Mouse (Mus musculus): ENCODE data around the gene Pla2g7. TPM values are rescaled to one million over a fixed set of nuclear protein-coding genes. Genes with fewer than 3 reads are reported as not detected.

The Pla2g7 gene
- polyA plus RNA-seq, 1 experiment from 2014 or later, result 12.5 TPM

DNA sequence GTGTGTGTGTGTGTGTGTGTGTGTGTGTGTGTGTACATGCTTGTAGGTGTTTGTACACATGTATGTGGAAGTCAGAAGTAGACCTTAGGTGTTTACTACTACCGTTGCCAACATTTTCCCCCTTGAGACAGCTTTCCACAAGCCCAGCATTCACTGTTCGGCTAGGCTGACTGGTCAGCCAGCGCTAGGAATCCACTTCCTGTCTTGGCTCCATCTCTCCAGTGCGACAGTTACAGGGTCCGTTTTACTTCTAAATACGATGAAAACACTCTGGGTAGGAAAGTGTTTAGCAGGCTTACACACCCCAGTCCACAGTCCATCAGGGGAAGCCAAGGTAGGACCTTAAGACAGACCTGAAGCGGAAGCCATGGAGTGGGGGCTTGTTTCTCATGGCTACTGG is 16.9 kb downstream of the Pla2g7 start:
- Histone ChIP-seq H3K4me1 (replicated peaks) (peaks cover 21% of the 10 kb centered on the region), H3K27me3 (no peaks in the 10 kb centered on the region), H3K9me3 (replicated peaks) (no peaks in the 10 kb centered on the region), H3K27ac (no peak overlapping the region), H3K36me3 (no peaks in the 10 kb centered on the region), H3K9ac (no peak overlapping the region), H3K4me3 (no peak overlapping the region), H3K4me2 (no peak overlapping the region)
- ATAC-seq (replicated peaks; ENCODE audit: insufficient number of reproducible peaks, insufficient read depth, low FRiP score, low read depth), result no peak
- 68% methylated on average over 7 of the region's 7 CpGs for WGBS

DNA sequence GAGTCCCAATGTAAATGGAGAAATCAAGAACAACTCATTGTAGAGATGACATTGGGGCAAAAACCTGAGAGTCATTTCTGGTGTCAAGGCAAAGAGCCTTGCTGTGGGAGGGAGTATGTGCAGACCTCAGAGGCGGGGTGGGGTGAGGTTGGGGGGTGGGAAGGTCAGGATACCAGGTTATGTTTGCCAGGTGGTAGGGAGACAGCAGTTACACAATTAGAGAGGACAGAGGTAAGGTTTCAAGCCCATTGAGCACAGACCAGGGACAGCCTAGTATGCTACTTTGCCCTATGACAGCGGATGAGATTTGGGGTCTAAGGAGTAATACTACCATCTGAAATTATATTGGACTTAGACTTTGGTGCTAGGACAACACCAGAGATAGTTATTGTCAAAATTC is 19.4 kb downstream of the Pla2g7 start:
- H3K4me2 ChIP-seq, result no peak overlapping the region
- H3K27ac ChIP-seq, result no peak overlapping the region
- no peaks in the 10 kb centered on the region for H3K9me3 ChIP-seq (replicated peaks)
- no peaks in the 10 kb centered on the region for H3K36me3 ChIP-seq
- 80% methylated on average over 2 of the region's 2 CpGs for WGBS
- H3K27me3 ChIP-seq, result no peaks in the 10 kb centered on the region
- no peak overlapping the region for H3K9ac ChIP-seq
- peaks cover 8% of the 10 kb centered on the region for H3K4me1 ChIP-seq (replicated peaks)
- H3K4me3 ChIP-seq, result no peak overlapping the region
- ATAC-seq (replicated peaks; ENCODE audit: insufficient number of reproducible peaks, insufficient read depth, low FRiP score, low read depth), result no peak

DNA sequence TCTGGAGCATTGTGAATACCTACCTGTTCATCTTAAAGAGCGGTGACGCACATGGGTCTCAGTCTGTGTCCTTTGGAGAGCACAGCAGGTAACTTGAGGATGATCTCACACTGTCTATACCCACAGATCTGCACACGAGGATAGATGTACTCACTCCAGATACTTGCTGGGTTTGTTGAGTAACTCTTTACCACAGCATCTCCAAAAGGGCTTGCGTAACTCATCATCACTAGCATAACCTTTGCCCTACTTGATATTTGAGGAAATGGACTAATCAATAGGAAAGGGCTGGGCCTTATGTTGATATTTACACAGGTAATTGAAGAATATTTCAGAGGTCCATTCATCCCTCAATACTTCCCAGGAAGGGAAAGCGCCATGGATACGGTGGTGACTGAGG is 21.9 kb downstream of the Pla2g7 start:
- no peak overlapping the region for H3K9ac ChIP-seq
- 87% methylated on average over 6 of the region's 6 CpGs for WGBS
- ATAC-seq (replicated peaks; ENCODE audit: insufficient number of reproducible peaks, insufficient read depth, low FRiP score, low read depth), result no peak
- H3K4me1 ChIP-seq (replicated peaks), result 0 out of 2 replicates have a peak, but pooled peaks cover 4% of the 10 kb centered on the region
- H3K4me3 ChIP-seq, result no peak overlapping the region
- no peaks in the 10 kb centered on the region for H3K36me3 ChIP-seq
- no peaks in the 10 kb centered on the region for H3K27me3 ChIP-seq
- no peak overlapping the region for H3K4me2 ChIP-seq
- no peaks in the 10 kb centered on the region for H3K9me3 ChIP-seq (replicated peaks)
- no peak overlapping the region for H3K27ac ChIP-seq

DNA sequence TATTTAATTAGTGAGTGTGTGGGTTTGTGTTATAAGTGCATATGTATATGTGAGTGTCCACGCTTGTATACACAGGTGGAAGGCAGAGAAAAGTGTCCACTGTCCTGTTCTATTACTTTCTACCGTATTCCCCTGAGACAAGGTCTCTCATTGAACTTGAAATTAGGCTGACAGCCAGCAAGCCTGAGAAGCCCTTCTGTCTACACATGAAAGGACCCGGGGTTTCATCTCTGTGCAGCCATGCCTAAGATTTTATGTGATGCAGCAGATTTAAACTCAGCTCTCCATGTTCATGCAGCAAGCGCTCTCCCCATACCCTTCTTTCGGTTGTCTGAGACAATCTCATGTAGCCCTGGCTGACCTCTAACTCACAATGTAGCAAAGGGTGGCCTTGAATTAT is 22.6 kb downstream of the Pla2g7 start:
- WGBS, result 87% methylated on average over 5 of the region's 5 CpGs
- no peaks in the 10 kb centered on the region for H3K36me3 ChIP-seq
- H3K4me1 ChIP-seq (replicated peaks), result no peaks in the 10 kb centered on the region

DNA sequence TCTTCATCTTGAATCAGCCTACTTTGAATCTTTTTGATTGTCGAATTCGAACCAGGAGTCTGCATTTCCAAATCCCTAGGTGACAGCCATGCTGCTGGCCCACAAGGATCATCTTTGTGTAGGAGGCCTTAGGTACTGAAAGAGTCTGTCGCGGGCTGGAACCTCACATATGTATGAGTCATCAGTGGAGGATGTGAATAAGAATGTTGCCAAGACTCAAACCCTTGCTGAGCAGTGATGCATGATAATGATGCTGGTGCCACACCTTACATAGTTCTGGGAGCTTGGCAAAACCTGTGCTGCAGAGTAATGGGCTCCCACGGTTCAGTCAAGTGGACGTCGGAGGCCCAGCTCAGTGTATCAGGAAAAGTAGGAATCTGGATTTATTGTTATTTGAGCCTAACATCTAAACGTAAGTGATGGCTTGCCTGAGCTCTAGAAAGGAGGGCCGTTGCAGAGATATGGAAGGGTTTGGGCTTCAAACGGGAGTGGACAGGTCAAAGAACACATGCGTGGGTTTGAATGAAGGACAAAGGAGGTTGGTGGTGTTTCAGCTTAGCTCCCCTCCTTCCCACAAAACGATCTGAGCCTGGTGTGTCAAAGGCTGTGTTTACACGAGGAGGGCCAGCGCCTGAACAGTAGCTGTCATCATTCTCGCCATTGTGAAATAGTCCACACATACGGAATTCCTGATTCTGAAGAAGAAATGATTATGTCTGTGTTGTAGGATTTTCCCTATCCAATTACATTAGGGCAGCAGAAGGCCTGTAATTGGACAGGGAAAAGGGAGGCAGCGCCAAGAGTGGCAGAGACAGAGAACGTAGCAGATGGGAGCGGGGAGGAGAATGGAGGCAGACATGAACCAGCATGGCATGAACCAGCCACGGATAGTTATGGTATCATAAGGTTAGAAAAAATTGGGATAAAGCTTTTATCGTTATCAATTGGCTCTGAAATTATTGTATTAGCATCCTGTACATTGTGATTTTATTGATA is 24.7 kb downstream of the Pla2g7 start:
- no peak for ATAC-seq (replicated peaks; ENCODE audit: insufficient number of reproducible peaks, insufficient read depth, low FRiP score, low read depth)
- Histone ChIP-seq H3K9ac (no peak overlapping the region), H3K9me3 (replicated peaks) (no peaks in the 10 kb centered on the region), H3K27me3 (no peaks in the 10 kb centered on the region), H3K4me2 (no peak overlapping the region), H3K4me3 (no peak overlapping the region), H3K4me1 (replicated peaks) (no peaks in the 10 kb centered on the region), H3K36me3 (no peaks in the 10 kb centered on the region), H3K27ac (no peak overlapping the region)
- 79% methylated on average over 21 of the region's 21 CpGs for WGBS

More for the DNA sequence above, 22.6 kb downstream of the Pla2g7 start:
- H3K27me3 ChIP-seq, result no peaks in the 10 kb centered on the region
- H3K9me3 ChIP-seq (replicated peaks), result no peaks in the 10 kb centered on the region
- no peak overlapping the region for H3K27ac ChIP-seq
- no peak for ATAC-seq (replicated peaks; ENCODE audit: insufficient number of reproducible peaks, insufficient read depth, low FRiP score, low read depth)
- H3K4me2 ChIP-seq, result no peak overlapping the region
- no peak overlapping the region for H3K9ac ChIP-seq
- H3K4me3 ChIP-seq, result no peak overlapping the region

DNA sequence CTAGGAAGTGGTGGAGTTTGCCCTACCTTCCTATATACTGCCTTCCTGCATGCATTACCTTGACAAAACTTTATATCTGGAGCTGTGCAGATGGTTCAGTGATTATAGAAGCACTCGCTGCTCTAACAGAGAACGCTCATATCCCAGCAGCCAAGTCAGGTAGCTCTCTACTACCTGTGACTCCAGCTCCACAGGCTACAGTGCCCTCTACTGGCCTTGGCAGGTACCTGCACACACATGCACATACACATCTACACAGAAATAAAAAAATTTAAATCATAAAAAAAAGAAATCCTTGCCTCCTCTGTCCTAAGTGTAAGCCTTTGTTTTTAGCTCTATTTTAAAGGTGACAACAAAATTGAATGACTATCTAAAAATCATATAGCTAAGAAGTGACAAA is 29.8 kb downstream of the Pla2g7 start:
- Histone ChIP-seq H3K4me1 (replicated peaks) (no peaks in the 10 kb centered on the region), H3K27ac (no peak overlapping the region), H3K9ac (no peak overlapping the region), H3K27me3 (no peaks in the 10 kb centered on the region), H3K4me2 (no peak overlapping the region), H3K36me3 (no peaks in the 10 kb centered on the region), H3K9me3 (replicated peaks) (no peaks in the 10 kb centered on the region), H3K4me3 (no peak overlapping the region)
- no peak for ATAC-seq (replicated peaks; ENCODE audit: insufficient number of reproducible peaks, insufficient read depth, low FRiP score, low read depth)
- WGBS, result 94% methylated on average over 2 of the region's 2 CpGs

DNA sequence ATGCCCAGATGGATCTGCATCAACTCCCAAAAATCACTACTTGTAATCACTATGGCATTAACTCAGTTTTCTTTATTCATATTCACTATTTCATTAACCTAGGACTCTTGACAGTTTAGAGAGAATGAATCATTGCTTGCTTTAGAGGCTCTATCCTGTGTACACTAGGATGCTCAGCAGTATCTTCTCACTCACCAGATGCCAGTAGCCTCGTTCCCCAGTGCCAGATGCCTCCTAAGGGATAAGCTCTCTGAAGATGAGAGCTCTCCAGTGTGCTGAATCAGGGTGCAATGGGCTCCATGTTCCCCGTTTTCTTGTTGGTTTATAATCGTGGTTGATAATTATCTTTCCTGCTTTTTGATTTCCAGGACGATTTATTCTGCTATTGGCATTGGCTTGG is 30.8 kb downstream of the Pla2g7 start:
- no peak for ATAC-seq (replicated peaks; ENCODE audit: insufficient number of reproducible peaks, insufficient read depth, low FRiP score, low read depth)
- H3K4me3 ChIP-seq, result no peak overlapping the region
- no peak overlapping the region for H3K27ac ChIP-seq
- H3K4me1 ChIP-seq (replicated peaks), result no peaks in the 10 kb centered on the region
- no peaks in the 10 kb centered on the region for H3K27me3 ChIP-seq
- no peak overlapping the region for H3K9ac ChIP-seq
- H3K9me3 ChIP-seq (replicated peaks), result no peaks in the 10 kb centered on the region
- 45% methylated on average over 4 of the region's 4 CpGs for WGBS
- no peak overlapping the region for H3K4me2 ChIP-seq
- H3K36me3 ChIP-seq, result no peaks in the 10 kb centered on the region

DNA sequence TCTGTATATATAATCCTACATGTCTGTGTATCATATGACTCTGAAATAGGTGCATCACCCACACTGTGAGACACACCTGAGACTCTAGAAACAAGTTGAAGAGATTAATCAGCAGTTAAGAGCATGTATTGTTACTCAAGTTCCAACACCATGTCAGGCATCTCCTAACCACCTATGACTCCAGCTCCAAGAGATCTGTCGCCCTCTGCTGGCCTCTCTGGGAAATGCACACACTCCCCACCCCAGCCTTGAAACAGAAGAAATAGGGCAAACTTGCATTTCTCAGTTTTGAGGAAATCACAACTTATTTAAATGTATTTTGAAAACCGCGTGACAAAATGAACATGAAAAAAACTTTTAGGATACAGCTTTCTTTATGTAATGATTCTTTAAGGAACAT is 38.8 kb downstream of the Pla2g7 start:
- H3K27ac ChIP-seq, result no peak overlapping the region
- no peak overlapping the region for H3K4me3 ChIP-seq
- no peaks in the 10 kb centered on the region for H3K27me3 ChIP-seq
- 10% methylated on average over 3 of the region's 3 CpGs for WGBS
- no peaks in the 10 kb centered on the region for H3K9me3 ChIP-seq (replicated peaks)
- H3K4me2 ChIP-seq, result no peak overlapping the region
- no peak overlapping the region for H3K9ac ChIP-seq
- ATAC-seq (replicated peaks; ENCODE audit: insufficient number of reproducible peaks, insufficient read depth, low FRiP score, low read depth), result no peak
- H3K36me3 ChIP-seq, result no peaks in the 10 kb centered on the region
- H3K4me1 ChIP-seq (replicated peaks), result no peaks in the 10 kb centered on the region

DNA sequence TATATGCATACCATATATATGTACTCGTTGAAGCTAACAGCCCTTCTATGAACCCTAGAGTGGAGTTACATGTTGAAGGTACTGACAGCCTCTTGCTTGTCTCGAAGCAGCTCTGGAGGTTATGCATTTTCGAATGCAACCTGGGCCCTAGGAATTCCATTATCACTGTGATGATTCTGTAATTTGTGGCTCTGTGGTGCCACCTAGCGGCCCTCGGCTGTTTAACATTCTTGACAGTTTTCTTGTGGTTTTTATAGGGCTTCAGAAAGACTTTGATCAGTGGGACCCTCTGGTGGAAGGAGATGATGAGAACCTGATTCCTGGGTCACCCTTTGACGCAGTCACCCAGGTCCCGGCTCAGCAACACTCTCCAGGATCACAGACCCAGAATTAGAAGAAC is 43.7 kb downstream of the Pla2g7 start:
- no peak for ATAC-seq (replicated peaks; ENCODE audit: insufficient number of reproducible peaks, insufficient read depth, low FRiP score, low read depth)
- Histone ChIP-seq H3K9ac (no peak overlapping the region), H3K36me3 (no peaks in the 10 kb centered on the region), H3K27ac (no peak overlapping the region), H3K4me2 (no peak overlapping the region), H3K9me3 (replicated peaks) (no peaks in the 10 kb centered on the region), H3K27me3 (no peaks in the 10 kb centered on the region), H3K4me3 (no peak overlapping the region), H3K4me1 (replicated peaks) (no peaks in the 10 kb centered on the region)
- WGBS, result 15% methylated on average over 7 of the region's 7 CpGs

DNA sequence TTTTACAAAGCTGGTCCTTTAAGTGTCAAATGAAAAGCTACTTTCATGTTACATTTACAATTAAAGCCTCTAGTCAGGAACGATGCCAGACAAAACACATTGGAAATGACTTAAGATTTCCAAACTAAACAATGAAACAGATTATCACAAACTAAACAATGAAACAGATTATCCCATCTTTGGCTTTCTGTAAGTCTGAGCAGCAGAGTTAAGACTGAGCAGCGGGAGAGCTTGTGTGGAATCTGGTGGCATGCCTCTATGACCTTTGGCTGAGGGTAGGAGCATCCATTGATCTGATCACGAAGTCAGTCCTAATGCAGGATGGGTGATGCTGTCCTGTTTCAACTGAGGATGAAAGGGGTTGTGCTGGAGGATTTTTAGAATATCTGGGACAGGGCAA is 44.3 kb downstream of the Pla2g7 start:
- H3K36me3 ChIP-seq, result no peaks in the 10 kb centered on the region
- no peak overlapping the region for H3K4me3 ChIP-seq
- no peak for ATAC-seq (replicated peaks; ENCODE audit: insufficient number of reproducible peaks, insufficient read depth, low FRiP score, low read depth)
- no peaks in the 10 kb centered on the region for H3K27me3 ChIP-seq
- no peak overlapping the region for H3K9ac ChIP-seq
- no peaks in the 10 kb centered on the region for H3K4me1 ChIP-seq (replicated peaks)
- WGBS, result 52% methylated on average over 3 of the region's 3 CpGs
- H3K9me3 ChIP-seq (replicated peaks), result no peaks in the 10 kb centered on the region
- no peak overlapping the region for H3K4me2 ChIP-seq
- no peak overlapping the region for H3K27ac ChIP-seq

DNA sequence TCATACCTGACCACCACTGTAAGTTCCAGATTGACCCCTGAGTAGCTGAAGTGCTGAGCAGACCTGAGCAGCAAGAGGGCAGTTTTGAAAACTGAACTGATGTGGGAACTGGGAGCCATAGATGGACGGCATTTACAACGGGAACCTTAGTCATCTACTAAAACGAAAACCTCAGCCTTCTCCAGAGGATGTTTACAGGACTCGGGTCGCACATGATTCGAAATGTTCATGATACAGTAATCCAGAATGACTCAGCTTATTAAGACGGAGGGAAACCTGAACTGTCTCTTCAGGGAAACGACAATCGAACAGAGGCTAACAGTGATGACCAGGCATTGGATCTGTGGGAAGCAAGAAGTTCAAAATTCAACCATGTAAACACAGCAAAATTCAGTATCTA is 51.3 kb downstream of the Pla2g7 start:
- ATAC-seq (replicated peaks; ENCODE audit: insufficient number of reproducible peaks, insufficient read depth, low FRiP score, low read depth), result no peak
- Histone ChIP-seq H3K4me1 (replicated peaks) (no peaks in the 10 kb centered on the region), H3K4me2 (no peak overlapping the region), H3K27ac (no peak overlapping the region), H3K27me3 (no peaks in the 10 kb centered on the region), H3K9ac (no peak overlapping the region), H3K9me3 (replicated peaks) (no peaks in the 10 kb centered on the region), H3K36me3 (no peaks in the 10 kb centered on the region), H3K4me3 (no peak overlapping the region)
- WGBS, result 78% methylated on average over 9 of the region's 9 CpGs

DNA sequence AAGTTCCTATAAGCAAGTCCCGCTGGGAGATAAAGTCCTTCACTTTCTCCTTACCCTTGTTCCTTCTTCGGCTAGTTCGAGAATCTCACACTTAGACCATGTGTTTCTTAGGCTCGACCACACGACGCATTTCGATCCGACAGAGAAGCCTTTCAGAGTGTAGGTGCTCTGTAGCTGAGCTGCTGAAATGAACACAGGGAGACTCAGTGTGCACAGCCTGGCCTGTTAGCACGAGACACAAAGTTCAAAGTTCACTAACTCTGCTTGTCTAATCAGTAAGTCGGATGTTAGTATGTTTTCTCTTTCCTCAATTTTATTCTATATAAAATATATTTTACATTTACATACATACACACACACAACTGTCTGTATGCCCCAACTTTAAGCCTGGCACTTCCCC is 54.2 kb downstream of the Pla2g7 start:
- Histone ChIP-seq H3K27ac (no peak overlapping the region), H3K4me2 (no peak overlapping the region), H3K36me3 (no peaks in the 10 kb centered on the region), H3K27me3 (0 out of 2 replicates have a peak, but pooled peaks cover 6% of the 10 kb centered on the region), H3K9ac (no peak overlapping the region), H3K9me3 (replicated peaks) (no peaks in the 10 kb centered on the region), H3K4me1 (replicated peaks) (no peaks in the 10 kb centered on the region), H3K4me3 (no peak overlapping the region)
- no peak for ATAC-seq (replicated peaks; ENCODE audit: insufficient number of reproducible peaks, insufficient read depth, low FRiP score, low read depth)
- 90% methylated on average over 10 of the region's 10 CpGs for whole genome bisulfite sequencing

All from heart, embryonic 15.5 days (tissue).